19 mouse cellular contexts compared by ENCODE assay signal in genomic region chr16:4969055-4969843, GRCm38 (mm10). TPM values are rescaled to one million over a fixed set of nuclear protein-coding genes. Genes with fewer than 3 reads are reported as not detected.
DNase-seq lines count a peak whose midpoint lies in the region; ATAC-seq lines count a peak whose summit lies in the region.
"Had no signal": no experiment of that assay in that cellular context is flagged by ENCODE, and none has a peak within 500 bp of the region (broad histone marks: within the 10 kb centered on the region; RNA-seq: fewer than 3 reads in every experiment).

No protein-coding gene starts in this region.

- H3K36me3 ChIP-seq in liver, embryonic 11.5 days (ENCODE audit: control insufficient read depth, insufficient read depth, low read length): no peaks in the 10 kb centered on the region
- no peaks in the 10 kb centered on the region for H3K36me3 ChIP-seq in hindbrain, embryonic 16.5 days (ENCODE audit: control insufficient read depth, insufficient read depth, low read length)
- H3K36me3 ChIP-seq: embryonic facial prominence, embryonic 12.5 days had no signal

- peak; percentile 16 for DNase-seq in liver
- DNase-seq in liver, embryonic 11.5 days (ENCODE audit: low spot score): no peak
- DNase-seq in lung, postnatal 14 days: peak; percentile 32
- no peak for DNase-seq in cerebellum, adult 9-10 months
- DNase-seq in thymus, postnatal 10 days (ENCODE audit: low spot score in 2 of 2): no peak
- DNase-seq: cerebellum, postnatal 25 days; gastrocnemius, postnatal 10 days; kidney, adult 9 months; layer of hippocampus, adult 9-11 months; left cerebral cortex, postnatal 4 days; thymus, postnatal 25 days had no signal

- H3K9ac ChIP-seq in liver, embryonic 11.5 days (ENCODE audit: low read depth, low read length): no peak overlapping the region
- H3K9ac ChIP-seq in hindbrain, embryonic 16.5 days (ENCODE audit: low read depth, low read length): no peak overlapping the region
- H3K9ac ChIP-seq: embryonic facial prominence, embryonic 12.5 days; hindbrain, embryonic 14.5 days had no signal

- no peak overlapping the region for H3K27ac ChIP-seq in liver, embryonic 11.5 days (ENCODE audit: low read depth, low read length)
- no peak overlapping the region for H3K27ac ChIP-seq in hindbrain, embryonic 16.5 days (ENCODE audit: low read depth, low read length)
- H3K27ac ChIP-seq: embryonic facial prominence, embryonic 12.5 days; hindbrain, embryonic 14.5 days; midbrain, embryonic 10.5 days had no signal

- H3K9me3 ChIP-seq in liver, embryonic 11.5 days (ENCODE audit: control insufficient read depth, low read length): no peaks in the 10 kb centered on the region
- no peaks in the 10 kb centered on the region for H3K9me3 ChIP-seq in hindbrain, embryonic 16.5 days (ENCODE audit: control insufficient read depth, low read length)
- H3K9me3 ChIP-seq: embryonic facial prominence, embryonic 12.5 days; midbrain, embryonic 10.5 days had no signal

- 0 out of 2 replicates have a peak, but pooled peaks cover 4% of the 10 kb centered on the region for H3K4me1 ChIP-seq in liver, embryonic 11.5 days (replicated peaks; ENCODE audit: control insufficient read depth, insufficient read depth, low read length)
- peaks cover 4% of the 10 kb centered on the region; the same call in 1 of the 2 replicates for H3K4me1 ChIP-seq in hindbrain, embryonic 16.5 days (ENCODE audit: control insufficient read depth, insufficient read depth, low read depth, low read length)

- no peak overlapping the region for H3K4me3 ChIP-seq in liver, embryonic 11.5 days (ENCODE audit: low read depth, low read length)
- H3K4me3 ChIP-seq in hindbrain, embryonic 16.5 days (ENCODE audit: low read length): no peak overlapping the region
- H3K4me3 ChIP-seq: embryonic facial prominence, embryonic 12.5 days; midbrain, embryonic 10.5 days had no signal

- no peak overlapping the region for H3K4me2 ChIP-seq in liver, embryonic 11.5 days
- no peak overlapping the region for H3K4me2 ChIP-seq in hindbrain, embryonic 16.5 days (ENCODE audit: low read length)
- H3K4me2 ChIP-seq: embryonic facial prominence, embryonic 12.5 days; hindbrain, embryonic 14.5 days had no signal

- H3K27me3 ChIP-seq in liver, embryonic 11.5 days (replicated peaks; ENCODE audit: control insufficient read depth, insufficient read depth, low read length): no peaks in the 10 kb centered on the region
- H3K27me3 ChIP-seq in hindbrain, embryonic 16.5 days (replicated peaks; ENCODE audit: control insufficient read depth, insufficient read depth, low read length): no peaks in the 10 kb centered on the region
- H3K27me3 ChIP-seq: embryonic facial prominence, embryonic 12.5 days had no signal

- ATAC-seq in liver, embryonic 11.5 days (replicated peaks; ENCODE audit: low FRiP score): no peak
- peak; percentile 93 for ATAC-seq in granulocyte monocyte progenitor cell, adult 5-6 weeks (replicated peaks; ENCODE audit: poor library complexity, severe bottlenecking)
- peak; percentile 86 for ATAC-seq in neutrophil, adult 5-6 weeks (ENCODE audit: extremely low read depth, insufficient number of reproducible peaks, low FRiP score, poor library complexity, severe bottlenecking)
- no peak for ATAC-seq in hindbrain, embryonic 16.5 days

- 51% methylated on average over 5 of the region's 5 CpGs for WGBS in liver, embryonic 11.5 days
- WGBS in hindbrain, embryonic 16.5 days: 84% methylated on average over 5 of the region's 5 CpGs

RNA-seq across cellular contexts. Expression of gene Anks3, which starts 5.2 kb away (rescaled TPM):
- polyA plus RNA-seq in liver, embryonic 11.5 days (2014; fragmentation: Nextera tagmentation; extraction: Ambion mirVana): 28.1 and 30.0 TPM in 2 replicates
- 34.2 and 72.9 TPM in 2 replicates for total RNA-seq in granulocyte monocyte progenitor cell, adult 5-6 weeks (2014; fragmentation: Nextera tagmentation)
- 19.3 and 34.8 TPM in 2 replicates for total RNA-seq in granulocyte monocyte progenitor cell, adult 5-6 weeks (2017)
- 81.5 and 84.8 TPM in 2 replicates for total RNA-seq in neutrophil, adult 5-6 weeks (2017)
- 68.6 and 71.5 TPM in 2 replicates for polyA plus RNA-seq in hindbrain, embryonic 16.5 days (2015; fragmentation: Nextera tagmentation; extraction: Ambion mirVana)

RNA-seq across cellular contexts. Expression of gene Sept12, which starts 28.4 kb away (rescaled TPM):
- not detected in 2 replicates for polyA plus RNA-seq in liver, embryonic 11.5 days (2014; fragmentation: Nextera tagmentation; extraction: Ambion mirVana)
- not detected in 2 replicates for total RNA-seq in granulocyte monocyte progenitor cell, adult 5-6 weeks (2014; fragmentation: Nextera tagmentation)
- total RNA-seq in granulocyte monocyte progenitor cell, adult 5-6 weeks (2017): not detected in 2 replicates
- total RNA-seq in neutrophil, adult 5-6 weeks (2017): not detected in 2 replicates
- polyA plus RNA-seq in hindbrain, embryonic 16.5 days (2015; fragmentation: Nextera tagmentation; extraction: Ambion mirVana): not detected in 2 replicates
- total RNA-seq: gastrocnemius, postnatal 10 days; left cerebral cortex, postnatal 4 days had no signal
- polyA plus RNA-seq: embryonic facial prominence, embryonic 12.5 days; forebrain, embryonic 11.5 days; heart, embryonic 14.5 days; hindbrain, embryonic 14.5 days; midbrain, embryonic 10.5 days had no signal

RNA-seq across cellular contexts. Expression of gene Nudt16l1, which starts 30.7 kb away (rescaled TPM):
- 102 and 103 TPM in 2 replicates for polyA plus RNA-seq in liver, embryonic 11.5 days (2014; fragmentation: Nextera tagmentation; extraction: Ambion mirVana)
- total RNA-seq in granulocyte monocyte progenitor cell, adult 5-6 weeks (2014; fragmentation: Nextera tagmentation): 45.1 and 51.5 TPM in 2 replicates
- total RNA-seq in granulocyte monocyte progenitor cell, adult 5-6 weeks (2017): 13.2 and 15.8 TPM in 2 replicates
- 9.9 and 17.4 TPM in 2 replicates for total RNA-seq in neutrophil, adult 5-6 weeks (2017)
- polyA plus RNA-seq in hindbrain, embryonic 16.5 days (2015; fragmentation: Nextera tagmentation; extraction: Ambion mirVana): 132 and 137 TPM in 2 replicates

RNA-seq across cellular contexts. Expression of gene Smim22, which starts 37.8 kb away (rescaled TPM):
- 4.3 and 4.8 TPM in 2 replicates for polyA plus RNA-seq in liver, embryonic 11.5 days (2014; fragmentation: Nextera tagmentation; extraction: Ambion mirVana)
- not detected in 2 replicates for total RNA-seq in granulocyte monocyte progenitor cell, adult 5-6 weeks (2014; fragmentation: Nextera tagmentation)
- total RNA-seq in granulocyte monocyte progenitor cell, adult 5-6 weeks (2017): not detected in 2 replicates
- total RNA-seq in neutrophil, adult 5-6 weeks (2017): not detected in 2 replicates
- polyA plus RNA-seq in hindbrain, embryonic 16.5 days (2015; fragmentation: Nextera tagmentation; extraction: Ambion mirVana): 4.0 and 4.2 TPM in 2 replicates
- total RNA-seq: gastrocnemius, postnatal 10 days; left cerebral cortex, postnatal 4 days had no signal

RNA-seq across cellular contexts. Expression of gene Rogdi, which starts 44.1 kb away (rescaled TPM):
- 65.2 and 65.9 TPM in 2 replicates for polyA plus RNA-seq in liver, embryonic 11.5 days (2014; fragmentation: Nextera tagmentation; extraction: Ambion mirVana)
- 61.2 and 81.6 TPM in 2 replicates for total RNA-seq in granulocyte monocyte progenitor cell, adult 5-6 weeks (2014; fragmentation: Nextera tagmentation)
- total RNA-seq in granulocyte monocyte progenitor cell, adult 5-6 weeks (2017): 17.9 and 20.2 TPM in 2 replicates
- total RNA-seq in neutrophil, adult 5-6 weeks (2017): 50.2 and 55.1 TPM in 2 replicates
- 152 and 171 TPM in 2 replicates for polyA plus RNA-seq in hindbrain, embryonic 16.5 days (2015; fragmentation: Nextera tagmentation; extraction: Ambion mirVana)

Comparison
In these comparisons a context has a peak if more than half of its experiments do, and no peak if none do; other contexts are left out.
1. DNase-seq: peak in liver (single experiment) and lung, postnatal 14 days (single experiment); none in liver, embryonic 11.5 days (single experiment), cerebellum, adult 9-10 months (single experiment) and thymus, postnatal 10 days (0 of 2).
2. ATAC-seq: peak in granulocyte monocyte progenitor cell, adult 5-6 weeks (single experiment) and neutrophil, adult 5-6 weeks (single experiment); none in liver, embryonic 11.5 days (single experiment) and hindbrain, embryonic 16.5 days (single experiment).